Mouse (Mus musculus) liver, embryonic 16.5 days (tissue): Measurements from ENCODE around the gene Zfp212. TPM values are rescaled to one million over a fixed set of nuclear protein-coding genes. Genes with fewer than 3 reads are reported as not detected.
"Not testable (repeated sequence)": the region's sequence is repeated elsewhere in the genome, so short reads cannot be mapped to it uniquely, and the experiment has no call there.

ENCODE experiments used
- ATAC-seq: fragments of 200-750 bp; cut with Nextera tagmentation; 2 replicates; pipeline ENCODE4 v1.8.0; 2017; ENCODE audit warnings: low read depth, mild to moderate bottlenecking, moderate number of reproducible peaks, moderate library complexity
- H3K27ac ChIP-seq: fragments of 300-500 bp; sonication (generic); 2 replicates; pipeline ENCODE4 v1.5.1; 2014; ENCODE audit warnings: mild to moderate bottlenecking, low read length
- H3K27me3 ChIP-seq: fragments of 300-500 bp; sonication (generic); 2 replicates; pipeline ENCODE4 v1.6.1; 2014; ENCODE audit warnings: low read depth, low read length, mixed read lengths; ENCODE audit not compliant: control insufficient read depth, insufficient read depth
- H3K36me3 ChIP-seq: fragments of 300-500 bp; sonication (generic); 2 replicates; pipeline ENCODE4 v1.6.1; 2014; ENCODE audit warnings: mild to moderate bottlenecking; ENCODE audit not compliant: control insufficient read depth, insufficient read depth
- H3K4me1 ChIP-seq: fragments of 300-500 bp; sonication (generic); 2 replicates; pipeline ENCODE4 v1.6.1; 2014; ENCODE audit warnings: low read depth, low read length, mixed read lengths; ENCODE audit not compliant: control insufficient read depth
- H3K4me2 ChIP-seq: fragments of 300-500 bp; sonication (generic); 2 replicates; pipeline ENCODE4 v1.6.1; 2014; ENCODE audit warnings: low read depth, low read length, mixed read lengths
- H3K4me3 ChIP-seq: fragments of 300-500 bp; sonication (generic); 2 replicates; pipeline ENCODE4 v1.5.1; 2014; ENCODE audit warnings: low read depth, mild to moderate bottlenecking, low read length
- H3K9ac ChIP-seq: fragments of 300-500 bp; sonication (generic); 2 replicates; pipeline ENCODE4 v1.6.1; 2014; ENCODE audit warnings: low read depth, low read length
- H3K9me3 ChIP-seq: fragments of 300-500 bp; sonication (generic); replicated peaks from 2 replicates; pipeline ENCODE4 v1.6.1; 2016; ENCODE audit warnings: low read length; ENCODE audit not compliant: control insufficient read depth
- WGBS: fragments of 180-500 bp; shearing (Covaris S2); extraction: QIAGEN DNeasy Blood & Tissue Kit; methylation state at CpG from one replicate; pipeline ENCODE4 v1.1.7; 2014; ENCODE audit not compliant: insufficient replicate concordance; 5-methylcytosine and 5-hydroxymethylcytosine counted together
- polyA plus RNA-seq: library from polyadenylated mRNA; unstranded; fragments of >200 nt; fragmentation: Nextera tagmentation; extraction: Ambion mirVana; gene quantifications from 2 replicates; pipeline ENCODE4 v1.2.1, GENCODE M21; 2015

Zfp212 gene
- polyA plus RNA-seq, 1 experiment from 2014 or later: 5.6 TPM

DNA sequence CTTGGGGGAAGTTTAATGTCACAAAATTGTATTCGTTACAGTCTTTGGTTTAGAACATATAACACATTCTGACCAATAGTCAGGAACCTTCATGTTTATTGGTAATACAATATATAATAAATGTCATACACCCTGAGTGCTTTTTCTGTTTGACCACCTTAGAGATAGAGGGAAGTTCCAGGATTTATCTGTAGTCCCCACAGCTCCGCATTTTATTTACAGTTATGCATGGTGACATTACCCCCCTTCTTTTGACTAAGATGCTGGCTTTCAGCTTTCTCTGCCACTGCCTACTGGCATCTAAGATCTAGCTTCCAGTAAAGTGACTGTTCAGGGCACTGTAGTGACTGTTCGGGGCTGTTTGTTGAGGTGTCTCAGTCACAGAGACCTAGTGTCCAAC, 34.1 kb downstream of the Zfp212 start:
- H3K4me3 ChIP-seq: no peak overlapping the region; the same call in 1 of the 2 replicates
- H3K36me3 ChIP-seq: no peaks in the 10 kb centered on the region
- H3K9ac ChIP-seq: no peak overlapping the region
- peak overlapping the region; percentile 89 for H3K4me2 ChIP-seq
- no peak for ATAC-seq
- H3K4me1 ChIP-seq: peaks cover 16% of the 10 kb centered on the region
- H3K27ac ChIP-seq: no peak overlapping the region
- H3K9me3 ChIP-seq: no peaks in the 10 kb centered on the region
- no peaks in the 10 kb centered on the region for H3K27me3 ChIP-seq
- 51% methylated on average over 3 of the region's 3 CpGs for WGBS

DNA sequence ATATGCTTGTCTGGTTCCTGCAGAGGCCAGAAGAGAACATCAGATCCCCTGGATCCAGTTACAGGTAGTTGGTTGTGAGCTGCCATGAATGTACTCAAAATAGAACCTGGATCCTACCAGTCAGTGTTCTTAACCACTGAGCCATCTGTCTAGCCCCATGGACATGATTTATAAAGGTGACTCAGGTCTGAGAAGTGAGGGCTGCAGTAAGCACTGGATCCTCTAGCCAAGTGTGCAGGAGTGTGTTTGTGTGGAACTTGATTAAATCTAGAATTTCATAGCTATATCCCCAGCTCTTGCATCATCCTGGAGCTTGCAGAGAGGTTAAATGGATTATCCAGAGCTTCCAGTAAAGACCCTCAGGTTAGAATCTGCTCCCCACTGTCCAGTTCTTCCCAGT, 37.5 kb downstream of the Zfp212 start:
- no peak overlapping the region for H3K9ac ChIP-seq
- H3K36me3 ChIP-seq: no peaks in the 10 kb centered on the region
- H3K27ac ChIP-seq: no peak overlapping the region
- no peaks in the 10 kb centered on the region for H3K27me3 ChIP-seq
- H3K4me3 ChIP-seq: no peak overlapping the region
- H3K4me1 ChIP-seq: peaks cover 14% of the 10 kb centered on the region
- H3K9me3 ChIP-seq: no peaks in the 10 kb centered on the region
- no peak overlapping the region for H3K4me2 ChIP-seq
- no peak for ATAC-seq

DNA sequence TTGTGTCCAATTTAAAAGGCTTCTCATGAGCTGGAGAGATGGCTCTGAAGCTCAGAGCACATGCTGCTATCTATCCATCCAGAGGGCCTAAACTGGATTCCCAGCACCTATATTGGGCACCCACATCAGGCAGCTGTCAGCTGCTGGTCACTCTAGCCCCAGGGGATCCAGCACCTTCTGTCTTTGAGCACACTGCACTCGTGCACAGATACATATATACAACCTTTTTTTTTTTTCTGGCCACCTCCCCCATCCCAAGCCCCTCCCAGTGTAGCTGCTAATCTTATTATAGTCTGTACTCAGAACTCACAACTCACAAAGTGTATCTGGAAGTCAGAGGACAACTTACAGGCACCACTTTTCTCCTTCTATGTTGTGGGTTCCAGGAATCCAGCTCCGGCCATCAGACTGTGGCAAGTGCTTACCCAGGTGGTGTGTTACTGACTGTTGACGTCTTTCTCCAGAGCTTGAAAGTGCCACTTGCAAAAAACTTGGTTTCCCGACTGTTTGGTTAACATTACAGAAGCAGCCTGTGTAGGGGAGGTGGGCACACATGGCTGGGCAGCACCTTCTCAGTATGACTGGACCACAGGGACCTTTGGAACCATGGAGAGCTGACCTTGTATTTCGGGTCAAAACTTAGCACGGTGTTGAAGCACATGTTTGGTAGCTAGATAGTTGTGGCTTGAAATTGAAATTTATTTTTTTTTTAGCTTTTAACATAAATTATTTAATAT, 40.6 kb downstream of the Zfp212 start:
- no peak overlapping the region for H3K27ac ChIP-seq
- H3K27me3 ChIP-seq: no peaks in the 10 kb centered on the region
- no peaks in the 10 kb centered on the region for H3K9me3 ChIP-seq
- no peak overlapping the region for H3K9ac ChIP-seq
- H3K4me3 ChIP-seq: no peak overlapping the region
- 69% methylated on average over 6 of the region's 6 CpGs for WGBS
- no peak for ATAC-seq
- H3K36me3 ChIP-seq: peaks cover 6% of the 10 kb centered on the region
- H3K4me1 ChIP-seq: no peaks in the 10 kb centered on the region
- no peak overlapping the region for H3K4me2 ChIP-seq

DNA sequence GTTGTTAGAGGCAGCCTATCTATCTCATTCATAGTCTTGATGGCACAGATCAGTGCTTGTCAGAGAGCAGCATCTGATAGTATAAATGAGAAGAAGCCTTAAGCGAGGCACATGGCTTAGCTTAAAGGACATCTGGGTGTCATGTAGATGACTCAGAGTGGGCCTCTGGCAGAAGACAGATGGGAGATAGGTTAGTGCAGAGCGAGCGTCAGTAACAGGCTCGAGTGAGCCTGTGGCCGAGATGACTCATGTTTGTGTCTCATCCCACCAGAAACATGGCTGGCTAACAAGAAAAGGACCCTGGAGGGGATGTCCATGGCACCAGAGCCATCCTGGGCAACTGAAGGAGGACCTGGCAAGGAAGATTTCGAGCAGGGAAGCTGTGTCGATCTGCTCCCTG, 42.8 kb downstream of the Zfp212 start:
- 74% methylated on average over 7 of the region's 7 CpGs for WGBS
- H3K36me3 ChIP-seq: peaks cover 6% of the 10 kb centered on the region

DNA sequence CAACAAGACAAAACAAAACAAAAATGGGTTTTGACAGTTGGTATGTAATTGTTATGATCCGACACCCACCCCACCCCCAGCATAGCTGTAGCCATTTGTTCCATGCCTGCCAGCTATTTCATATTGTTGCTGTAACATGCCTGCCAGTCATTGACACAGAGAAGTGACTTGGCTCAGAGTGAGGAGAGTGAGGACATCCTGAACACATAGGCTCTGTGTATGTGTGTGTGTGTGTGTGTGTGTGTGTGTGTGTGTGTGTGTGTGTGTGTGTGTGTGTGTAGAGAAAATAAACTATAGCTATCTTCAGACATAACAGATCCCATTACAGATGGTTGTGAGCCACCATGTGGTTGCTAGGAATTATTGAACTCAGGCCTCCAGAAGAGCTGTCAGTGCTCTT, 47.9 kb downstream of the Zfp212 start:
- not testable (repeated sequence) for H3K9ac ChIP-seq, H3K9me3 ChIP-seq, H3K36me3 ChIP-seq, H3K4me3 ChIP-seq, H3K27me3 ChIP-seq, H3K4me2 ChIP-seq, H3K27ac ChIP-seq, H3K4me1 ChIP-seq, ATAC-seq
- 63% methylated on average over 1 of the region's 1 CpGs for WGBS

More for the DNA sequence above, 42.8 kb downstream of the Zfp212 start:
- no peak for ATAC-seq
- Histone ChIP-seq H3K27me3 (no peaks in the 10 kb centered on the region), H3K4me2 (no peak overlapping the region), H3K4me3 (no peak overlapping the region), H3K9me3 (no peaks in the 10 kb centered on the region), H3K4me1 (no peaks in the 10 kb centered on the region), H3K9ac (no peak overlapping the region), H3K27ac (no peak overlapping the region)

DNA sequence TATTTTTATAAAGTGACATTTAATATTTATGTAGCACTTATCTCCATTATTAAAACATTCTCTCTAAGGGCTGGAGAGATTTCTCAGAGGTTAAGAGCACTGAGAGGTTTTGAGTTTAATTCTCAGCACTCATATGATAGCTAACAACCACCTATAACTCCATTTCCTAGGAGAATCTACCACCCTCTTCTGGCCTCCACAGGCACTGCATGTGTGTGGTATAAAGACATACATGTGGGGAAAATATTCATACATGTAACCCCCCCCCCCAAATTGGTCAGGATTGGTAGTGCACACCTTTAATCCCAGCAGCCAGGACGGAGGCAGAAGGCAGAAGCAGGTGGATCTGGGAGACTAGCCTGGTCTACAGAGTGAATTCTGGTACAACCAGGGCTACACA, 54.3 kb downstream of the Zfp212 start:
- Histone ChIP-seq H3K9me3 (no peaks in the 10 kb centered on the region), H3K9ac (no peak overlapping the region), H3K27ac (no peak overlapping the region), H3K4me1 (no peaks in the 10 kb centered on the region), H3K27me3 (no peaks in the 10 kb centered on the region), H3K36me3 (no peaks in the 10 kb centered on the region), H3K4me2 (no peak overlapping the region), H3K4me3 (no peak overlapping the region)
- WGBS: 74% methylated on average over 1 of the region's 1 CpGs
- ATAC-seq: no peak

DNA sequence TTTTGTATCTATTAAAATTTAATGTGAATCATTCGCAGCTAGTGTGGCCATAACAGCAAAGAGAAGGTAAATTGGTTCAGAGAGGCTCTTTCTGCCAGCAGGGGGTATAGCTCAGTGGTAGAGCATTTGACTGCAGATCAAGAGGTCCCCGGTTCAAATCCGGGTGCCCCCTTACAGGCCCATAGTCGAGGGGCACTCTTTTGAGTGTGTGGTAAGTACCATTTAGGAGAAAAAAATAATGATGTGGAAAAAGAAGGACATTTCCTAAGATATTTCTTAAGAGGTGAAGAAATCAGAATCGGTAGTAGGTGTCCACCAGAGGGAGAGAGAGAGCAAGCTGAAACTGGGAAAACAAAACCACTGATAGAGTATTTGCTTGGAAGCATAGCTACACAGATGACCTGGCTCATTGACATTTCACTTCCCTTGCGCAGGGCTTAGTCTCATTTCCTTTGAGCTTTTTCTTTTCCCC, 58.7 kb downstream of the Zfp212 start:
- no peaks in the 10 kb centered on the region for H3K9me3 ChIP-seq
- H3K27me3 ChIP-seq: no peaks in the 10 kb centered on the region
- H3K36me3 ChIP-seq: no peaks in the 10 kb centered on the region
- no peak overlapping the region for H3K27ac ChIP-seq
- WGBS: 6% methylated on average over 6 of the region's 6 CpGs
- H3K4me1 ChIP-seq: no peaks in the 10 kb centered on the region
- H3K4me2 ChIP-seq: no peak overlapping the region
- no peak overlapping the region for H3K9ac ChIP-seq
- H3K4me3 ChIP-seq: no peak overlapping the region
- peak; percentile 84 for ATAC-seq

Other genes with a start within 250 kb of the Zfp212 start
- gene Pdia4, start 107.0 kb upstream of the Zfp212 start, polyA plus RNA-seq: 132 and 136 TPM in 2 replicates
- gene Zfp786, start 89.6 kb upstream of the Zfp212 start, polyA plus RNA-seq: 0.37 and 0.40 TPM in 2 replicates
- gene Zfp398, start 84.8 kb upstream of the Zfp212 start, polyA plus RNA-seq: 1.6 and 1.9 TPM in 2 replicates
- gene Zfp282, start 43.3 kb upstream of the Zfp212 start, polyA plus RNA-seq: 2.4 and 2.7 TPM in 2 replicates
- 1.9 and 2.2 TPM in 2 replicates for gene Zfp956, start 32.9 kb downstream of the Zfp212 start, polyA plus RNA-seq
- gene Zfp777, start 128.4 kb downstream of the Zfp212 start, polyA plus RNA-seq: 1.5 and 1.6 TPM in 2 replicates
- gene Zfp746, start 166.1 kb downstream of the Zfp212 start, polyA plus RNA-seq: 2.1 and 2.4 TPM in 2 replicates